Mouse (Mus musculus): ENCODE data around the gene Pdss2.
"Not testable (repeated sequence)": the region's sequence is repeated elsewhere in the genome, so short reads cannot be mapped to it uniquely, and the experiment has no call there.

Pdss2 gene

GRCm38 (mm10) chr10:43376749-43377148 is 155.5 kb downstream of the Pdss2 start:
- no peak for DNase-seq (ENCODE audit: low spot score)

GRCm38 (mm10) chr10:43378279-43378678 is 157.0 kb downstream of the Pdss2 start:
- DNase-seq (ENCODE audit: low spot score): no peak

GRCm38 (mm10) chr10:43378732-43379644 is 157.7 kb downstream of the Pdss2 start:
- DNase-seq (ENCODE audit: low spot score): no peak

GRCm38 (mm10) chr10:43382660-43383059 is 161.4 kb downstream of the Pdss2 start:
- DNase-seq (ENCODE audit: low spot score): no peak

- no peak for DNase-seq (ENCODE audit: low spot score)
These were observed 163.3 kb downstream of the Pdss2 start for GRCm38 (mm10) chr10:43384623-43385022.

DNA sequence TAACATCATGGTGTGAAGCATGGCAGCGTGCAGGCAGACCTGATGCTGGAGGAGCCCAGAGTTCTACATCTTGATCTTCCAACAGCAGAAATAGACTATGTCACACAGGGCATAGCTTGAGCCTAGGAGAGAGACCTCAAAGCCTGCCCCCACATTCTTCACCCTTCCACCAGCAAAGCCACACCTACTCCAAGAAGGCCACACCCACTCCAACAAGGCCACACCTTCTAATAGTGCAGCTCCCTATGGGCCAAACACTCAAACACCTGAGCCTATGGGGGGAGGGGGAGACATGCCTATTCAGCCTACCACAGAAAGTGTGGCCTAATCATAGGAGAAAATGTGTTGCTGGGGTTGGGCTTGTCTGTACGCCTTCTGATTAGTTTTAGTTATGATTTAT is 171.6 kb downstream of the Pdss2 start:
- no peak for DNase-seq (ENCODE audit: low spot score)

- DNase-seq (ENCODE audit: low spot score): no peak
These were observed 172.5 kb downstream of the Pdss2 start for GRCm38 (mm10) chr10:43393818-43394217.

- DNase-seq (ENCODE audit: low spot score): no peak
These were observed 174.5 kb downstream of the Pdss2 start for GRCm38 (mm10) chr10:43395824-43396223.

DNA sequence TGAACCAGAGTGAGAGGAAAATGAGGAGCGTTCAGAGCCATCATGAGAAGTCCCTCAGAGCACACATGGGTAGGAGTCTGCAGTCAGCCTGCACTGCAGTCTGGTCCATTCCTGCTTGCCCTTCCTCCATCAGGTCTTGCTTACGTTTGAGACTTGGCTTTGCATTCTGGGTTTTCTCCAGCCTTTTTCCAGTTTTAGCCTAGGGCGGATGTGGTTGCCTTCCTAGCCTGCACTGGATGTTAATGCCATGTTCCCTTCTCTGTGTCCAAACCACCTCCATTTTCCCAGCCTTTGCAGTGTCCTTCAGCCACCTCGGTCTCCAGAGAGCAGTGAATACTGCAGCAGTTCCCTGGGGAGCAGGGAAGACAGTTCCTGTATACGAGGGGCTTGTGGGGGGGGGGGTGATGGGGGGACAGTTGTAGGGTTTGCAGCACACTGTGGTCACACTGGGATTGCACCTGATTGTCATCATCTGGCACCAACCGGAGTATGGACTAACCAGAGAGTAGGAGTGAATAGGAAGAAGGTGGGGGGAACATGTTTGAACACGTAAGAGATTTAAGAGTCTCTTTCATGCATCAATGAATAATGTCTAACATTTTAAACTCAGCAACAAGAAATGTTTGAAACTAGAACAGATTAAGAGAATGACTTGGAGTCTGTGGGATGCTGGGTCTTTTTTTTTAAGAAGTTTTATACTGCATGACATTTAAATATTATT is 178.5 kb downstream of the Pdss2 start:
- no peak for DNase-seq (ENCODE audit: low spot score)

DNA sequence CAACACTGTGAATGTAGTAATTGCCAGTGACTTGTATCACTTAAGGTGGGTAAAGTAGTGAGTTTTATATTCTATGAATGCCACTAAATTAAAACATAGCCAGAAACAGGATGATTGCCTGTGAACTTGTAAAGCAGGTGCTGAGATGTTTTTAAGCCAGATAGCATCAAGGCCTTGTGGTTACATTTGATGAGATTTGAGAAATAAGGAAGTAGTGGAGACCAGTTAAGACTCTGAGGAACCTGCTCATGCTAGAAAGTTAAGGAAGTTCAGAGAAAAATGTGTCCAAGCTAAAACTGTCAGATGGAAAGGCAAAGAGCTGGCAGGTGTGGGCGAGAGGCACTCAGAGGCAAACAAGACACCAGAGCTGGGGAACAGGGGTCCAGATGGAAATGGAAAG is 184.8 kb downstream of the Pdss2 start:
- no peak for DNase-seq (ENCODE audit: low spot score)

DNA sequence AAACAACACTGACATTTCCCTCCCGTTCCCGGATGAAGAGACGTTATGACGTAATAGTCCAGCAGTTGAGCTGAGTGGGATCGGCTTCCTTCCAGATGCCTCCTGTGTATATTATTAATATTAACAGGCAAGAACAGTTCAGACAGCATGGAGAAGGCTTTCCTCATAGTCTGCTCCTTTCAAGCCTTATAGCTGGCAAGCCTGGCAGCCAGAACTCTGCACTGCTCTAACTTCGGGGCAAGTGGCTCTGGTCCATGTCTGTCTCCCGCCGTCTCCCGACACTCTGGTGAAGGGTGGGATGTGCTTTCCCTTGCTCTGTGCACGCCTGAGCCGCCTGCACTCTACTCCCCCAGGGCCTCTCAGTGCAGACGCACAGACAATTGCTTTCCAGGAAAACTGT is 185.6 kb downstream of the Pdss2 start:
- DNase-seq (ENCODE audit: low spot score): no peak

DNA sequence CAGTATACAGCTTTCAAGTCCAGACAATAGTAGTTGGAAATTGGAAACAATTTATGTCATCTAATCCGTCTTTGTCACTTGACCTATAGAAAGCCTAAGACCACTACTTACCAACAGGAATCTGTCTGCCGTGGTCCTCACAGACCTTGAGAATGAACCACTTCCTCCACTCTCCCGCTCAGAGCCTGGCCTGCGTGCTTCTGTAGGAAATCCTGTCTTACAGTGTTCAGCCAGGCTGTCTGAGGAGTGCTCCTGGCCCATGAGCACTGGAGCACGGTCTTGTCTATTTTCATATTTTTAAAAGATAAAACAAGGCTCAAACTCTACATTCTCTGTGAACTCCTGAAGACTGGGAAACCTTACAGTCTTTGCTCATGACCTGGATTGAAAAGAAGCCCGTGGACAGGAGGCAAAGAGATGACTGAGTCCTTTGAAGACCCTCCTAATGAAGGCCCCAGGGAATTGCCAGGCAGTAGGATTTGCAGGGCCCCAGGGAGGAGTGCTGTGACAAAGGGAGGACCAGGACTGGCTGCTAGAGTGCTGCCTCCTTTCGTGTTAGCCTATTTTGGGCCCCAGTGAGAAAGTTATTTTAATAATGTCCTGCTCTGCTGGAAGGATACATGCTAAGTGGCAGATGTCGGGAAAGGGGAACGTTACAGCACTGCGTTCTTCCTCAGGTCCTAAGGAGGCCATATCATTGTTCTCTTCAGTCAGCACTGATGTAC is 188.4 kb downstream of the Pdss2 start:
- DNase-seq (ENCODE audit: low spot score): no peak

GRCm38 (mm10) chr10:43411164-43411563 is 189.9 kb downstream of the Pdss2 start:
- not testable (repeated sequence) for DNase-seq (ENCODE audit: low spot score)

DNA sequence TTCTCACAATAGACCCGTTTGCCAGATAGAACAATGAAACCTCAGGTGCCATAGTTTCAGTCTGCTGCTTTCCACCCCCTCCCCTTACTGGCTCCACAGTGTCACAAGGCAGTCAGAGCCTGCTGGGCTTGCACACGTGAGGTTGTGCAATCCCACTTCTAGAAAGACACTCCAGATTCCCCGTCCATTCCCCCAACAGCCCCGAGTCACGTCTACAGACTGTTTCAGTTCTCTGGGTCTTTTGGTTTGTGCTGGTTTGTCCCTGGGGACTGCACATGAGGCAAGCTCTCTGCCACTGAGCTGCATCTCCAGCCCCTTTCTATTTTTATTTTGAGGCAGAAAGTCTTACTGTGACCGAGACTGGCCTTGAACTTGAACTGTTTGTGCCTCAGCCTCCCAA is 196.1 kb downstream of the Pdss2 start:
- no peak for DNase-seq (ENCODE audit: low spot score)

DNA sequence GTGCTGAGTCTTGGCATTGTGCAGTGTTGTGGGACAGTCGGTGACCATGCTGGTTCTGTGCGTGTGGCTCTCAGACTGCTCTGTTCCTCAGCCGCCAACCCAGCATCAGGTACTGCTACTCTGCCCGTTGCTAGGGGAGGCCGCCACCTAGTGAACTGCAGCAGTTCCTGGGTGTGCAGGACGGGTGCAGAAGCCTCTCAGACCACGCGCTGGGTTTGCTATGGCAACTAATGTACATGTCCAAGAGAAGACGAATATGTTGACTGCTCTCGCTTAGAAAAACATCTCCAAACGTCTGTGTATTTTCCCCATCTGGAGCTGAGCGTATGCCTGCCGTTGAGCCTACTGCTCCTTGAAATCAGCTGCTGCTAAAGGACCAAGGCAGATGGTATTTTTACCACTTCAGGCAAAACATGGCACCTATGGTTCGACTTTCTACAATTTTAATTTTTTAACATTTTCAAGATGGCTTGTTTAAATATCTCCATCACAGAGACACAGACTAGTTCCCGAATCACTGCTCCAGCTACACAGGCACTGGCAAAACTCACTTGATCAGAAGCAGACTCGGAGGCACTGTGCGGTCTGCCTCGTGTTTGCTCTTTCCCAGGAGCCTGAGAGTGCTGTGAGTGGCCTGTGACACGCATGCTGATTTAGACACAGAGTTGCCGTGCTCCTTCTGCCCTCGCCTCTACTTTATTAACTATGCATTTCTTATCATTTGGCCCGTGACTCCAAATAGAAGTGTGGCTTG is 199.6 kb downstream of the Pdss2 start:
- no peak for DNase-seq (ENCODE audit: low spot score)

GRCm38 (mm10) chr10:43422061-43422770 is 200.9 kb downstream of the Pdss2 start:
- DNase-seq (ENCODE audit: low spot score): no peak

DNA sequence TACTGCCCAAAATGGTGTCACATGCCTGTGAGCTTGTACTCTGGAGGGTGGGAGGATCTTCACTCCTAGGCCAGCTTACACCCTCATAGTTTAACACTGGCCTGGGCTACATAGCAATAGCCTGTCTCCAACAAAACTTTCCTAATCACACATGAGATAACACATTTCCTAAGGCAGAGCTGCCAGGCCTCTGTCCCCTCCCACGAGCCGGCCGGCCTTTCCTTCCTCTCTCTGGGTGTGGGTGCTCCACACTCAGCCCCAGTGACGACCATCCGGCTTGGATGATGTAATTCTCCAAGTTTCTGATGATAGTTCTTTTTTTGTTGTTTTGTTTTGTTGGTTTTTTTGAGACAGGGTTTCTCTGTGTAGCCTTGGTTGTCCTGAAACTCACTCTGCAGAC is 203.3 kb downstream of the Pdss2 start:
- DNase-seq (ENCODE audit: low spot score): no peak

DNA sequence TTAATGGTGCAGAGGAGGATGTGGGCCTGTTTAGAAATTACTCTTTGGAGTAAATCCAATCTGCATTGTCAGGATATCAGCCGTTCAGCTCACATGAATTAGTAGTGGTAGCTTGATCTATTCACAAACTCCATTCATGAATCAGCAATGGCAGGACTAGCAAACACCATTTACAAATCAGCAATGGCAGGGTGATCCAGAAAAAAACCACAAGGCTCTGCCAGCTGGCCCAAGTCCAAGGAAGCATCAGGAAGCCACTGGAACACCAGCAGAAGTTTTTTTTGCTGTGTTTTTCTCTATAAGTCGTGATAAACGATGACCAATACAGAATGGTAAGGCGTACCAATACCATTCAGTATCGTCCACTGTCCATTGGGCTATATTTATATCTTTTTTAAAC is 209.3 kb downstream of the Pdss2 start:
- DNase-seq (ENCODE audit: low spot score): no peak

- no peak for DNase-seq (ENCODE audit: low spot score)
These were observed 213.0 kb downstream of the Pdss2 start for GRCm38 (mm10) chr10:43434326-43434725.

DNA sequence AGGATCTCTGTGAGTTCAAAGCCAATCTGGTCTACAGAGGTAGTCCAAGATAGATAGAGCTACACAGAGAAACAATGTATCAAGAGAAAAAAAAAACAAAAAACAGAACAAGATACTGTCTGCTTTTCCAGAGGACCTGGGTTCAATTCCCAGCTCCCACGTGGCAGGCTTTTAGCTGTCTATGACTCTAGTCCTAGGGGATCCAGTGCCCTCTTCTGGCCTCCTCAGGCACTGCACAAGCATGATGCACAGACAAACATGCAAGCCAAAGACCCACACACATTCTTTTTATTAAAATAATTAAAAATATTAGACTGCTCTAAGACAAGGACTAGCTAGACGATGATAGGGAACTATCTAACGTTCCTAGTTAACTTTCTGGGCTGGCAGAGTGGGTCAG is 214.5 kb downstream of the Pdss2 start:
- no peak for DNase-seq (ENCODE audit: low spot score)

GRCm38 (mm10) chr10:43439492-43439941 is 218.2 kb downstream of the Pdss2 start:
- no peak for DNase-seq (ENCODE audit: low spot score)

Measured in ovary, postnatal 36 days (tissue).